Mouse (Mus musculus): ENCODE measurements around the gene Enpep. TPM values are rescaled to one million over a fixed set of nuclear protein-coding genes. Genes with fewer than 3 reads are reported as not detected.

The Enpep gene
- polyA plus RNA-seq, 1 experiment = 13.4 TPM

Other genes with a start within 250 kb of the Enpep start
- 0.59 TPM in 1 of 2 replicates, not detected in the other for gene Pitx2, start 132.8 kb downstream of the Enpep start, polyA plus RNA-seq (2012; ENCODE audit: insufficient read depth, insufficient read length, missing spikeins)
- 307 and 735 TPM in 2 replicates for gene Elovl6, start 199.6 kb upstream of the Enpep start, polyA plus RNA-seq (2012; ENCODE audit: insufficient read depth, insufficient read length, missing spikeins)

All from brown adipose tissue, adult 24 weeks (tissue).